Mouse (Mus musculus): ENCODE measurements around the gene Cdipt.

DNA sequence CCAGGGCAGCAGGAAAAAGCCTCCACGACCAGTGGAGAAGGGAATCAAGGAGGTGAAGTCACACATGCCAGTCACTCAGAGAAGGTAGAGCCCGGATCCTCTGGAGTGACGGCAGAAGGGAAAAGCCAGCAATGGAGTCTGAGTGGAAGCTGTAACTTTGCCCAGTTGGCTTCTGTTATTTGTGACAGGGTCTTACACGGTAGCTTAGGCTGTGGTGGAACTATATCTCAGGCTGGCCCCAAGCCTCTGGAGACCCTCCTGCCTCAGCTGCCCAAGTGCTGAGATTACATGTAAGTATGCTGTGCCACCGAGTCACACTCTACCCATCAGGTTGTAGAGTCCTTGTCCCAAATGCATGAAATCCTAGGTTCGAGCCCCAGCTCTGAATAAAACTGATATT, 37.7 kb downstream of the Cdipt start:
- TF ChIP-seq POLR2A (IDR thresholded peaks at IDR 0.05; ENCODE audit: low read depth, low read length) = no peak
- no peak for TF ChIP-seq CTCF (conservative IDR thresholded peaks at IDR 0.05; ENCODE audit: insufficient read depth, insufficient read length, low read depth, low read length)

All from kidney, adult 2 months (tissue).